Mouse (Mus musculus): ENCODE measurements around the gene Lrrc4. TPM values are rescaled to one million over a fixed set of nuclear protein-coding genes. Genes with fewer than 3 reads are reported as not detected.
A peak's percentile ranks its signal among the peaks of the same experiment; 100 is the strongest.

Lrrc4 gene
- total RNA-seq, 2 experiments from 2014 or later, result 85.2 to 95.7 TPM

- intact Hi-C loops (cut with DNase I), result loop anchor here (10.0 kb wide), 1 partner anchor 313 kb away; no protein-coding TSS in a partner anchor
- peak in 1 of 2 experiments; percentile 57 for DNase-seq (ENCODE audit: low spot score in 2 of 2)
Observed at GRCm38 (mm10) chr6:28831854-28832750, 555 bp upstream of the Lrrc4 start.

- intact Hi-C loops (cut with DNase I), result loop anchor here (10.0 kb wide), 1 partner anchor 314 kb away; no protein-coding TSS in a partner anchor
- DNase-seq (ENCODE audit: low spot score in 2 of 2), result no peak
Observed at GRCm38 (mm10) chr6:28830306-28830705, 1.2 kb downstream of the Lrrc4 start.

- peak in 1 of 2 experiments; percentile 69 for DNase-seq (ENCODE audit: low spot score in 2 of 2)
- intact Hi-C loops (cut with DNase I), result loop anchor here (5.0 to 10.0 kb wide), 3 partner anchors 71 to 404 kb away; partner anchors contain the start of genes Arf5, Fscn3 and Gcc1
Observed at GRCm38 (mm10) chr6:28828593-28828992, 3.0 kb downstream of the Lrrc4 start.

GRCm38 (mm10) chr6:28827565-28827964, 4.0 kb downstream of the Lrrc4 start:
- intact Hi-C loops (cut with DNase I), result loop anchor here (5.0 to 10.0 kb wide), 3 partner anchors 70 to 403 kb away; partner anchors contain the start of genes Arf5, Fscn3 and Gcc1
- no peak for DNase-seq (ENCODE audit: low spot score in 2 of 2)

- intact Hi-C loops (cut with DNase I), result loop anchor here (5.0 to 10.0 kb wide), 3 partner anchors 70 to 402 kb away; partner anchors contain the start of genes Arf5, Fscn3 and Gcc1
- no peak for DNase-seq (ENCODE audit: low spot score in 2 of 2)
Observed at GRCm38 (mm10) chr6:28826689-28827389, 4.7 kb downstream of the Lrrc4 start.

- intact Hi-C loops (cut with DNase I), result loop anchor here (5.0 to 10.0 kb wide), 3 partner anchors 69 to 401 kb away; partner anchors contain the start of genes Arf5, Fscn3 and Gcc1
- no peak for DNase-seq (ENCODE audit: low spot score in 2 of 2)
Observed at GRCm38 (mm10) chr6:28825894-28826293, 5.7 kb downstream of the Lrrc4 start.

- intact Hi-C loops (cut with DNase I), result loop anchor here (10.0 kb wide), 1 partner anchor 399 kb away; the partner anchor contains the start of genes Arf5, Fscn3 and Gcc1
- DNase-seq (ENCODE audit: low spot score in 2 of 2), result no peak
Observed at GRCm38 (mm10) chr6:28823802-28824201, 7.7 kb downstream of the Lrrc4 start.

- intact Hi-C loops (cut with DNase I), result loop anchor here (10.0 kb wide), 1 partner anchor 399 kb away; the partner anchor contains the start of genes Arf5, Fscn3 and Gcc1
- no peak for DNase-seq (ENCODE audit: low spot score in 2 of 2)
Observed at GRCm38 (mm10) chr6:28823375-28823774, 8.2 kb downstream of the Lrrc4 start.

GRCm38 (mm10) chr6:28822296-28822695, 9.3 kb downstream of the Lrrc4 start:
- intact Hi-C loops (cut with DNase I), result loop anchor here (10.0 kb wide), 1 partner anchor 397 kb away; the partner anchor contains the start of genes Arf5, Fscn3 and Gcc1

GRCm38 (mm10) chr6:28819509-28820358, 11.8 kb downstream of the Lrrc4 start:
- intact Hi-C loops (cut with DNase I), result loop anchor here (10.0 kb wide), 1 partner anchor 395 kb away; the partner anchor contains the start of genes Arf5, Fscn3 and Gcc1
- no peak for DNase-seq (ENCODE audit: low spot score in 2 of 2)

More at GRCm38 (mm10) chr6:28822296-28822695, 9.3 kb downstream of the Lrrc4 start:
- no peak for DNase-seq (ENCODE audit: low spot score in 2 of 2)

GRCm38 (mm10) chr6:28817039-28817438, 14.5 kb downstream of the Lrrc4 start:
- peak in 1 of 2 experiments; percentile 61 for DNase-seq (ENCODE audit: low spot score in 2 of 2)
- intact Hi-C loops (cut with DNase I), result no loop called here

- intact Hi-C loops (cut with DNase I), result no loop called here
- DNase-seq (ENCODE audit: low spot score in 2 of 2), result no peak
Observed at GRCm38 (mm10) chr6:28814895-28815294, 16.7 kb downstream of the Lrrc4 start.

- intact Hi-C loops (cut with DNase I), result no loop called here
- DNase-seq (ENCODE audit: low spot score in 2 of 2), result peak in 1 of 2 experiments; percentile 44
Observed at GRCm38 (mm10) chr6:28813057-28813456, 18.5 kb downstream of the Lrrc4 start.

- DNase-seq (ENCODE audit: low spot score in 2 of 2), result no peak
- intact Hi-C loops (cut with DNase I), result no loop called here
Observed at GRCm38 (mm10) chr6:28804751-28805150, 26.8 kb downstream of the Lrrc4 start.

GRCm38 (mm10) chr6:28803678-28804279, 27.8 kb downstream of the Lrrc4 start:
- intact Hi-C loops (cut with DNase I), result no loop called here
- DNase-seq (ENCODE audit: low spot score in 2 of 2), result no peak

GRCm38 (mm10) chr6:28800976-28801375, 30.6 kb downstream of the Lrrc4 start:
- intact Hi-C loops (cut with DNase I), result no loop called here
- DNase-seq (ENCODE audit: low spot score in 2 of 2), result peak in 1 of 2 experiments; percentile 43

- intact Hi-C loops (cut with DNase I), result no loop called here
- DNase-seq (ENCODE audit: low spot score in 2 of 2), result no peak
Observed at GRCm38 (mm10) chr6:28799818-28800217, 31.7 kb downstream of the Lrrc4 start.

Data from left cerebral cortex, postnatal 14 days (tissue).